Mouse (Mus musculus): ENCODE measurements around the gene Mars.

GRCm38 (mm10) chr10:127346173-127346572 is 34.6 kb upstream of the Mars start:
- TF ChIP-seq POLR2A (IDR thresholded peaks at IDR 0.05; ENCODE audit: borderline replicate concordance, control insufficient read depth, low read depth, low read length) (no peak), CTCF (IDR thresholded peaks at IDR 0.05; ENCODE audit: control insufficient read depth, insufficient read depth, low read length) (no peak)
